Mouse (Mus musculus): Measurements from ENCODE around the gene Proca1. TPM values are rescaled to one million over a fixed set of nuclear protein-coding genes. Genes with fewer than 3 reads are reported as not detected.

The Proca1 gene
- total RNA-seq (2014; rRNA removed; ENCODE audit: low replicate concordance): not detected in 2 replicates
- polyA plus RNA-seq (2015; fragmentation: Nextera tagmentation; extraction: Ambion mirVana): 2.1 and 3.2 TPM in 2 replicates

- no peak for DNase-seq (ENCODE audit: low spot score)
- 43% methylated on average over 1 of the region's 1 CpGs for WGBS
- TF ChIP-seq CTCF (IDR thresholded peaks at IDR 0.05; ENCODE audit: low read depth) (no peak), EP300 (IDR thresholded peaks at IDR 0.05; ENCODE audit: low read depth) (no peak)
- Histone ChIP-seq H3K4me3 (ENCODE audit: low read depth, low read length) (no peak within 1 kb of the TSS; the same call in 1 of the 2 replicates), H3K4me1 (ENCODE audit: control insufficient read depth, insufficient read depth) (peaks cover 6% of the 10 kb centered on the region; the same call in 1 of the 2 replicates), H3K36me3 (replicated peaks; ENCODE audit: control insufficient read depth, insufficient read depth, low read length) (peaks cover 20% of the 10 kb centered on the region), H3K27me3 (ENCODE audit: control insufficient read depth, insufficient read depth, low read length) (no peaks in the 10 kb centered on the region), H3K9ac (replicated peaks; ENCODE audit: low read depth, low read length) (no peak within 1 kb of the TSS), H3K27ac (ENCODE audit: low read depth) (no peak within 1 kb of the TSS), H3K9me3 (replicated peaks; ENCODE audit: control insufficient read depth, low read length) (no peaks in the 10 kb centered on the region), H3K4me2 (ENCODE audit: low read depth, low read length) (peak within 1 kb of the TSS; percentile 69; the same call in 1 of the 2 replicates)
- ATAC-seq (ENCODE audit: insufficient read depth, low read depth): no peak
Observed at GRCm38 (mm10) chr11:78193113-78193512, at the start of gene Proca1. Gene Proca1, plus strand, starts transcription at chr11:78193392.

GRCm38 (mm10) chr11:78143520-78143919 lies 49.7 kb upstream of the Proca1 start:
- no peak overlapping the region for H3K4me3 ChIP-seq (ENCODE audit: low read depth, low read length)
- no peak overlapping the region for H3K9ac ChIP-seq (replicated peaks; ENCODE audit: low read depth, low read length)
- 96% methylated on average over 2 of the region's 2 CpGs for whole genome bisulfite sequencing
- H3K4me2 ChIP-seq (ENCODE audit: low read depth, low read length): no peak overlapping the region
- no peaks in the 10 kb centered on the region for H3K27me3 ChIP-seq (ENCODE audit: control insufficient read depth, insufficient read depth, low read length)
- ATAC-seq (ENCODE audit: insufficient read depth, low read depth): no peak
- no peak for DNase-seq (ENCODE audit: low spot score)
- no peaks in the 10 kb centered on the region for H3K9me3 ChIP-seq (replicated peaks; ENCODE audit: control insufficient read depth, low read length)
- no peak overlapping the region for H3K27ac ChIP-seq (ENCODE audit: low read depth)
- TF ChIP-seq EP300 (IDR thresholded peaks at IDR 0.05; ENCODE audit: low read depth) (no peak), CTCF (IDR thresholded peaks at IDR 0.05; ENCODE audit: low read depth) (no peak)
- H3K36me3 ChIP-seq (replicated peaks; ENCODE audit: control insufficient read depth, insufficient read depth, low read length): peaks cover 53% of the 10 kb centered on the region
- H3K4me1 ChIP-seq (ENCODE audit: control insufficient read depth, insufficient read depth): peaks cover 3% of the 10 kb centered on the region; the same call in 1 of the 2 replicates

GRCm38 (mm10) chr11:78146168-78146567 lies 47.0 kb upstream of the Proca1 start:
- Histone ChIP-seq H3K9ac (replicated peaks; ENCODE audit: low read depth, low read length) (no peak overlapping the region), H3K9me3 (replicated peaks; ENCODE audit: control insufficient read depth, low read length) (no peaks in the 10 kb centered on the region), H3K36me3 (replicated peaks; ENCODE audit: control insufficient read depth, insufficient read depth, low read length) (peaks cover 77% of the 10 kb centered on the region), H3K4me3 (ENCODE audit: low read depth, low read length) (no peak overlapping the region), H3K27me3 (ENCODE audit: control insufficient read depth, insufficient read depth, low read length) (no peaks in the 10 kb centered on the region), H3K4me1 (ENCODE audit: control insufficient read depth, insufficient read depth) (no peaks in the 10 kb centered on the region), H3K4me2 (ENCODE audit: low read depth, low read length) (no peak overlapping the region), H3K27ac (ENCODE audit: low read depth) (no peak overlapping the region)
- TF ChIP-seq CTCF (IDR thresholded peaks at IDR 0.05; ENCODE audit: low read depth) (0 out of 2 replicates have a peak, but pooled peaks have one; percentile 13), EP300 (IDR thresholded peaks at IDR 0.05; ENCODE audit: low read depth) (no peak)
- 83% methylated on average over 5 of the region's 5 CpGs for WGBS
- ATAC-seq (ENCODE audit: insufficient read depth, low read depth) (no peak), DNase-seq (ENCODE audit: low spot score) (no peak)

GRCm38 (mm10) chr11:78146707-78147543 lies 46.3 kb upstream of the Proca1 start:
- ATAC-seq (ENCODE audit: insufficient read depth, low read depth): peak; percentile 44; the same call in 1 of the 2 replicates
- TF ChIP-seq CTCF (IDR thresholded peaks at IDR 0.05; ENCODE audit: low read depth) (no peak), EP300 (IDR thresholded peaks at IDR 0.05; ENCODE audit: low read depth) (no peak)
- Histone ChIP-seq H3K27me3 (ENCODE audit: control insufficient read depth, insufficient read depth, low read length) (no peaks in the 10 kb centered on the region), H3K9ac (replicated peaks; ENCODE audit: low read depth, low read length) (no peak overlapping the region), H3K27ac (ENCODE audit: low read depth) (no peak overlapping the region), H3K4me2 (ENCODE audit: low read depth, low read length) (no peak overlapping the region), H3K4me1 (ENCODE audit: control insufficient read depth, insufficient read depth) (no peaks in the 10 kb centered on the region), H3K36me3 (replicated peaks; ENCODE audit: control insufficient read depth, insufficient read depth, low read length) (peaks cover 79% of the 10 kb centered on the region), H3K4me3 (ENCODE audit: low read depth, low read length) (no peak overlapping the region), H3K9me3 (replicated peaks; ENCODE audit: control insufficient read depth, low read length) (no peaks in the 10 kb centered on the region)
- WGBS: 91% methylated on average over 6 of the region's 6 CpGs
- no peak for DNase-seq (ENCODE audit: low spot score)

GRCm38 (mm10) chr11:78151161-78151560 lies 42.0 kb upstream of the Proca1 start:
- 37% methylated on average over 1 of the region's 1 CpGs for WGBS
- peak; percentile 54 for TF ChIP-seq CTCF (IDR thresholded peaks at IDR 0.05; ENCODE audit: low read depth)
- TF ChIP-seq EP300 (IDR thresholded peaks at IDR 0.05; ENCODE audit: low read depth): no peak
- Histone ChIP-seq H3K36me3 (replicated peaks; ENCODE audit: control insufficient read depth, insufficient read depth, low read length) (peaks cover 62% of the 10 kb centered on the region), H3K4me1 (ENCODE audit: control insufficient read depth, insufficient read depth) (no peaks in the 10 kb centered on the region), H3K9ac (replicated peaks; ENCODE audit: low read depth, low read length) (no peak overlapping the region), H3K4me3 (ENCODE audit: low read depth, low read length) (no peak overlapping the region), H3K27ac (ENCODE audit: low read depth) (no peak overlapping the region), H3K9me3 (replicated peaks; ENCODE audit: control insufficient read depth, low read length) (no peaks in the 10 kb centered on the region), H3K27me3 (ENCODE audit: control insufficient read depth, insufficient read depth, low read length) (no peaks in the 10 kb centered on the region), H3K4me2 (ENCODE audit: low read depth, low read length) (no peak overlapping the region)
- no peak for DNase-seq (ENCODE audit: low spot score)
- ATAC-seq (ENCODE audit: insufficient read depth, low read depth): no peak

All from heart, postnatal 0 days (tissue).